Mouse (Mus musculus) midbrain, embryonic 11.5 days (tissue): ENCODE measurements around the gene Mgat5. TPM values are rescaled to one million over a fixed set of nuclear protein-coding genes. Genes with fewer than 3 reads are reported as not detected.

Experiments
- ATAC-seq: fragments of 200-750 bp; cut with Nextera tagmentation; 2 replicates; pipeline ENCODE4 v1.8.0; 2017; ENCODE audit warnings: moderate TSS enrichment, moderate library complexity; ENCODE audit not compliant: low FRiP score
- DNase-seq: peaks from one replicate; pipeline ENCODE4 v3.0.0; 2015; ENCODE audit warnings: low spot score; ENCODE audit errors: missing footprints
- H3K27ac ChIP-seq: fragments of 300-500 bp; sonication (generic); 2 replicates; pipeline ENCODE4 v1.5.1; 2014; ENCODE audit warnings: low read depth, low read length
- H3K27me3 ChIP-seq: fragments of 300-500 bp; sonication (generic); 2 replicates; pipeline ENCODE4 v1.6.1; 2014; ENCODE audit warnings: mild to moderate bottlenecking, low read length, moderate library complexity, mixed read lengths; ENCODE audit not compliant: control insufficient read depth, insufficient read depth
- H3K36me3 ChIP-seq: fragments of 300-500 bp; sonication (generic); 2 replicates; pipeline ENCODE4 v1.6.1; 2014; ENCODE audit warnings: mild to moderate bottlenecking, low read length, moderate library complexity, mixed read lengths; ENCODE audit not compliant: control insufficient read depth, insufficient read depth
- H3K4me1 ChIP-seq: fragments of 300-500 bp; sonication (generic); 2 replicates; pipeline ENCODE4 v1.6.1; 2014; ENCODE audit warnings: low read length; ENCODE audit not compliant: control insufficient read depth, insufficient read depth
- H3K4me2 ChIP-seq: fragments of 300-500 bp; sonication (generic); 2 replicates; pipeline ENCODE4 v1.6.1; 2014; ENCODE audit warnings: mild to moderate bottlenecking, moderate library complexity
- H3K4me3 ChIP-seq: fragments of 300-500 bp; sonication (generic); 2 replicates; pipeline ENCODE4 v1.5.1; 2014; ENCODE audit warnings: low read depth, low read length
- H3K9ac ChIP-seq: fragments of 300-500 bp; sonication (generic); 2 replicates; pipeline ENCODE4 v1.6.1; 2014; ENCODE audit warnings: low read length
- H3K9me3 ChIP-seq: fragments of 300-500 bp; sonication (generic); 2 replicates; pipeline ENCODE4 v1.6.1; 2016; ENCODE audit warnings: low read length; ENCODE audit not compliant: control insufficient read depth
- WGBS: fragments of 180-500 bp; shearing (Covaris S2); extraction: QIAGEN DNeasy Blood & Tissue Kit; methylation state at CpG from one replicate; pipeline ENCODE4 v1.1.7; 2014; 5-methylcytosine and 5-hydroxymethylcytosine counted together
- polyA plus RNA-seq: library from polyadenylated mRNA; unstranded; fragments of >200 nt; fragmentation: Nextera tagmentation; extraction: Ambion mirVana; gene quantifications from 2 replicates; pipeline ENCODE4 v1.2.1, GENCODE M21; 2014

Gene Mgat5
- polyA plus RNA-seq, 1 experiment from 2014 or later = 6.9 TPM

GRCm38 (mm10) chr1:127348642-127349341 is 144.0 kb downstream of the Mgat5 start:
- Histone ChIP-seq H3K27ac (no peak overlapping the region), H3K4me2 (no peak overlapping the region), H3K27me3 (no peaks in the 10 kb centered on the region), H3K4me3 (no peak overlapping the region), H3K4me1 (no peaks in the 10 kb centered on the region), H3K9ac (no peak overlapping the region), H3K9me3 (no peaks in the 10 kb centered on the region), H3K36me3 (no peaks in the 10 kb centered on the region)
- 87% methylated on average over 9 of the region's 9 CpGs for WGBS
- ATAC-seq (no peak), DNase-seq (no peak)

DNA sequence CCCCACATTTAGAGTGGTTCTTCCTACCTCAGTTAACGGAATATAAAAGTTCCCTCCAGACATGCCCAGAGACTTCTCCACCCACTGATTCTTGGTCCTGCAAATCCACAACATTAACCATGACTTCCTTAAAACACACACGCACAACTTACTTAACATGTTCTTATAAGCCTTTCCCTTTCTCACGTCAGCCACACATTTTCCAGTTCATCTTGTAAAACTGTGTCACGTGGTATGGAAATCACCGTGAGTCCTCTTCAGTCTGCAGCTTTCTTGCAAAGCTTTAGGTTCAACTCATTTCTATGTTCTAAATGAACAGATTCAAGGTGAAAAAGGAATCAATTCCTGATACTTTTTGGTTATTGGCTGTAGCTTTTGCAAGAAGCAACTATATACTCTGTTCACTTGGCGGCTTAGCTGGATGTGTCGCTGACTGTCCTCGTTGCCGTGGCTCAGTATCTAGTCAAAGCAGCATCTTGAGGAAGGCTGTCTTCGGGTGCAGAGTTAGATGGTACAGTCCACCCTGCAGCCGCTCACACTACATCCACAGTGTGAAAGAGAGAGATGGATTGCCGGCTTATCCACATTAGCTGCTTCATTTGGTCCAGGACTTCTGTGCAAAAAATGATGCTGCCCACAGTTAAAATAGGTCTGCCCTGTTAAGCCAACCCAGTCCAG is 146.7 kb downstream of the Mgat5 start:
- Histone ChIP-seq H3K9me3 (no peaks in the 10 kb centered on the region), H3K4me2 (no peak overlapping the region), H3K4me1 (no peaks in the 10 kb centered on the region), H3K36me3 (no peaks in the 10 kb centered on the region), H3K4me3 (no peak overlapping the region), H3K27me3 (no peaks in the 10 kb centered on the region), H3K9ac (no peak overlapping the region), H3K27ac (no peak overlapping the region)
- WGBS = 93% methylated on average over 12 of the region's 12 CpGs
- DNase-seq (no peak), ATAC-seq (no peak)

GRCm38 (mm10) chr1:127352131-127352793 is 147.4 kb downstream of the Mgat5 start:
- no peaks in the 10 kb centered on the region for H3K9me3 ChIP-seq
- H3K4me2 ChIP-seq = no peak overlapping the region
- ATAC-seq (no peak), DNase-seq (no peak)
- no peak overlapping the region for H3K4me3 ChIP-seq
- 87% methylated on average over 4 of the region's 4 CpGs for WGBS
- no peaks in the 10 kb centered on the region for H3K4me1 ChIP-seq
- no peaks in the 10 kb centered on the region for H3K36me3 ChIP-seq
- H3K9ac ChIP-seq = no peak overlapping the region
- H3K27ac ChIP-seq = no peak overlapping the region
- H3K27me3 ChIP-seq = no peaks in the 10 kb centered on the region

DNA sequence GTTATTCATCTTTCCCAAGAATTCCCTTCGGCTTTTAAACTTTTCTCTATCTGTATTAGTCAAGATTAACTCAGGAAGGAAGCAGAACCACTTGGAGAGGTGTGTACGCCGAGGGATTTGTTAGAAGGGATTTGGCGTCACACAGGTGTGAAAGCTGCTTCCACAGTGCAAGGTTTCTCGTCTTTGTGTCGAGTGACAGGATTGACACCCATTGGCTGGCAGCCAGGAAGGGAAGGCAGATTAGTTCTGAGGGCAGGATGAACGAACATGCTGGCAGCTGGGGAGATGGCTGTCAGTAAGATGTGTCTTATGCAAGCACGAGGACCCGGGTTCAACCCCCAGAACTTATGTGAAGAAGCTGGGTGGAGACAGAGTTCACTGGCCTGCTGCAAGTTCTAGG is 148.6 kb downstream of the Mgat5 start:
- no peak for DNase-seq
- no peak overlapping the region for H3K4me3 ChIP-seq
- H3K9ac ChIP-seq = no peak overlapping the region
- no peak overlapping the region for H3K4me2 ChIP-seq
- H3K27ac ChIP-seq = no peak overlapping the region
- H3K4me1 ChIP-seq = no peaks in the 10 kb centered on the region
- H3K27me3 ChIP-seq = no peaks in the 10 kb centered on the region
- ATAC-seq = no peak
- H3K9me3 ChIP-seq = no peaks in the 10 kb centered on the region
- WGBS = 87% methylated on average over 9 of the region's 9 CpGs
- no peaks in the 10 kb centered on the region for H3K36me3 ChIP-seq

GRCm38 (mm10) chr1:127354152-127354551 is 149.3 kb downstream of the Mgat5 start:
- DNase-seq (no peak), ATAC-seq (no peak)
- no peak overlapping the region for H3K27ac ChIP-seq
- no peaks in the 10 kb centered on the region for H3K4me1 ChIP-seq
- no peaks in the 10 kb centered on the region for H3K36me3 ChIP-seq
- no peaks in the 10 kb centered on the region for H3K27me3 ChIP-seq
- no peaks in the 10 kb centered on the region for H3K9me3 ChIP-seq
- WGBS = 78% methylated on average over 5 of the region's 5 CpGs
- no peak overlapping the region for H3K9ac ChIP-seq
- H3K4me3 ChIP-seq = no peak overlapping the region
- H3K4me2 ChIP-seq = no peak overlapping the region

DNA sequence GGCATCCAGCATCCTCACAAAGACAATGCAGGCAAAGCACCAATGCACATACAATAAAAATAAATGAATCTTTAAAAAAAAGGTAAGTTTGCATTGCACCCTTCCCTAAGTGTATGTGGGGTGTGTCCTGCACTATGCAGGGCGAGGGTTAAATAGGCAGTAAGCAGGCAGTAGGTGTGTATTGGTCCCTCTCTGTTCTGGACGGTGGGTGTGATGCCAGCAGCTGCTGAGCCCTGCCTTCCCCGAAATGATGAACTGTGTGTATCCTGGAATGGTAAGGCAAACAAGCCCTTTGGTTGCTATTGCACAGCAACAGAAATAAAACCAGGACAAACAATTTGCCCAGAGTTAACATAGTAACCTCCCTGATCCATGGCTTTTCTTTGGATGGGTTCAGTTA is 150.2 kb downstream of the Mgat5 start:
- Histone ChIP-seq H3K36me3 (no peaks in the 10 kb centered on the region), H3K4me3 (no peak overlapping the region), H3K9me3 (no peaks in the 10 kb centered on the region), H3K4me1 (no peaks in the 10 kb centered on the region), H3K27me3 (no peaks in the 10 kb centered on the region), H3K4me2 (no peak overlapping the region), H3K9ac (no peak overlapping the region), H3K27ac (no peak overlapping the region)
- ATAC-seq (no peak), DNase-seq (peak; percentile 39)
- WGBS = 89% methylated on average over 3 of the region's 3 CpGs

DNA sequence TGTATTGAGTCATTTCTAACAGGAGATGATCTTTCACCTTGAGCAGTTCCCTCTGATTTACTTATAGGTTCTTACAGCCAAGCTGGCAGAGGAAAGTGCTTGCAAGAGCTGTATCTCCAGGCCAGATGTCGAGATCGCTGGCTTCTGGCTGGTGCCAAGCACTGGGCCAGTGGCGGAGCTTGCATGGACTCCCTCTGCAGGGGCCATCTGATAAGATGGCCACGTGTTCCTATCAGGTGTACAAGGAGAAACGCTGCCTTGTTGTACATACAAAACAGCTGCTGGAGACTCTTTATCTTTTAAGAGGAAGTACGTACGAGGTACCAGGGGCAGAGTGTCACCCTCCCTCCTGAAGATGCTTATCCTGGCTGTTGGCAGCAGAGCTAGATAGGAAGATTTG is 158.8 kb downstream of the Mgat5 start:
- H3K4me2 ChIP-seq = no peak overlapping the region
- H3K27ac ChIP-seq = no peak overlapping the region
- 90% methylated on average over 7 of the region's 7 CpGs for WGBS
- H3K27me3 ChIP-seq = no peaks in the 10 kb centered on the region
- H3K4me1 ChIP-seq = no peaks in the 10 kb centered on the region
- H3K9me3 ChIP-seq = no peaks in the 10 kb centered on the region
- no peak overlapping the region for H3K9ac ChIP-seq
- 0 out of 2 replicates have a peak, but pooled peaks cover 3% of the 10 kb centered on the region for H3K36me3 ChIP-seq
- ATAC-seq (no peak), DNase-seq (no peak)
- no peak overlapping the region for H3K4me3 ChIP-seq

DNA sequence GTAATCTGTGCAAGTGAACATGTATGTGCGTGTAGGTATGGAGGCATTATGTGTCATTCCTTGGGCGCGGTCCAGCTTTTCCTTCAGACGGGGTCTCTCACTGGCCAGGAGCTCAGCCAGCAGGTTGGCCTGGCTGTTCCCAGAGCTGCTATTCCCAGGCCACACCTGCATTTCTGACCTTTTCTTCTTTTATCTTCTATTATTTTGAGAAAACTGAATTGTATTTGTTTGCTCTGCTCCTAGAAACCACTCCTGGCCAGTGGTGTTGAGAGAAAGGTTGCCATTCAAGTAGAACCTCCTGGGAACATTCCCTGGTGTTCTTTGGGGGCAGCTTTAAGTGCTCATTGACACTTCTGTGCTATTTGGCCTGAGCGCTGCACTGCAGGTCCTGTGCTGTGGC is 160.9 kb downstream of the Mgat5 start:
- Histone ChIP-seq H3K9ac (no peak overlapping the region), H3K9me3 (no peaks in the 10 kb centered on the region), H3K27ac (no peak overlapping the region), H3K4me3 (no peak overlapping the region), H3K4me1 (no peaks in the 10 kb centered on the region), H3K27me3 (no peaks in the 10 kb centered on the region), H3K36me3 (0 out of 2 replicates have a peak, but pooled peaks cover 3% of the 10 kb centered on the region), H3K4me2 (no peak overlapping the region)
- DNase-seq (no peak), ATAC-seq (no peak)
- 95% methylated on average over 5 of the region's 5 CpGs for WGBS

- H3K9ac ChIP-seq = no peak overlapping the region
- ATAC-seq = no peak
Observed at GRCm38 (mm10) chr1:127366111-127366510, 161.3 kb downstream of the Mgat5 start.

More at GRCm38 (mm10) chr1:127366111-127366510, 161.3 kb downstream of the Mgat5 start:
- Histone ChIP-seq H3K4me2 (no peak overlapping the region), H3K27me3 (no peaks in the 10 kb centered on the region), H3K9me3 (no peaks in the 10 kb centered on the region), H3K36me3 (0 out of 2 replicates have a peak, but pooled peaks cover 3% of the 10 kb centered on the region), H3K27ac (no peak overlapping the region), H3K4me3 (no peak overlapping the region), H3K4me1 (no peaks in the 10 kb centered on the region)
- WGBS = 62% methylated on average over 10 of the region's 10 CpGs
- DNase-seq = no peak
